Mouse (Mus musculus): Measurements from ENCODE around the gene Nhlh1. TPM values are rescaled to one million over a fixed set of nuclear protein-coding genes. Genes with fewer than 3 reads are reported as not detected.

The Nhlh1 gene
- total RNA-seq (2014; fragmentation: Nextera tagmentation) (not detected in 2 replicates), total RNA-seq (2017) (not detected in 2 replicates), polyA plus RNA-seq (2012) (0.02 TPM in 1 of 2 replicates, not detected in the other)

GRCm38 (mm10) chr1:172057491-172057921 lies at the start of gene Nhlh1:
TSS of gene Nhlh1 (minus strand) at chr1:172057573.
- ATAC-seq (ENCODE audit: extremely low read depth, insufficient number of reproducible peaks, low FRiP score, poor library complexity, severe bottlenecking) (no peak), DNase-seq (ENCODE audit: low spot score) (no peak)
- Histone ChIP-seq H3K36me3 (replicated peaks) (no peaks in the 10 kb centered on the region), H3K9me3 (replicated peaks) (no peaks in the 10 kb centered on the region), H3K4me3 (ENCODE audit: low read depth, low read length) (no peak within 1 kb of the TSS), H3K27me3 (ENCODE audit: insufficient read depth, low read length) (peaks cover 31% of the 10 kb centered on the region), H3K4me1 (ENCODE audit: insufficient read depth, low read depth, low read length) (peaks cover 5% of the 10 kb centered on the region)
- no peak for TF ChIP-seq TAL1 (conservative IDR thresholded peaks at IDR 0.05; ENCODE audit: low read depth, low read length)
- no peak for TF ChIP-seq CTCF (IDR thresholded peaks at IDR 0.05; ENCODE audit: low read depth, low read length)
- TF ChIP-seq GATA1 (IDR thresholded peaks at IDR 0.05; ENCODE audit: borderline replicate concordance, low read length) = no peak
- TF ChIP-seq GATA2 (IDR thresholded peaks at IDR 0.05; ENCODE audit: borderline replicate concordance, low read depth, low read length) = no peak

- no peak for DNase-seq (ENCODE audit: low spot score)
- TF ChIP-seq TAL1 (conservative IDR thresholded peaks at IDR 0.05; ENCODE audit: low read depth, low read length) (no peak), POLR2AphosphoS5 (IDR thresholded peaks at IDR 0.05; ENCODE audit: insufficient replicate concordance, low read depth, low read length) (no peak), CTCF (IDR thresholded peaks at IDR 0.05; ENCODE audit: low read depth, low read length) (no peak), GATA2 (IDR thresholded peaks at IDR 0.05; ENCODE audit: borderline replicate concordance, low read depth, low read length) (no peak), GATA1 (IDR thresholded peaks at IDR 0.05; ENCODE audit: borderline replicate concordance, low read length) (no peak)
- peaks cover 94% of the 10 kb centered on the region for H3K36me3 ChIP-seq (replicated peaks)
Observed at GRCm38 (mm10) chr1:172105101-172105500, 47.7 kb upstream of the Nhlh1 start.

DNA sequence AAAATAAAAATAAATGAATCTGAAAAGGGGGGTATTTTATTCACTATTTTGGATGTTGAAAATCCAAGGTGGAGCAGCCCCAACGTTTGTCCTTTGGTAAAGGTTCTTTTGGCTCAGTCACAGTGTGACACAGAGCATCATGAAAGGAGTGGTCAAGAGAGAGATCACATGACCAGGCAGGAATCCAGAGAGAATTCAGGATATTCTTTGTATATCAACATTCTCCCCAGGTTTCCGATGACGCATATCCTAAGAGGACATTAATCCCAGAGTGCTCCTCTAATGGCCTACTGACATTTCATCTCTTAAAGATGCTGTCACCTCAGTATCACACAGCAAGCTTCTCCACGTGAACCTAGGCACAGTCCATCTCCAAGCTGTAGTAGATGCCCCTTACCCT lies 46.2 kb upstream of the Nhlh1 start:
- no peak for ATAC-seq (ENCODE audit: extremely low read depth, insufficient number of reproducible peaks, low FRiP score, poor library complexity, severe bottlenecking)
- TF ChIP-seq POLR2AphosphoS5 (IDR thresholded peaks at IDR 0.05; ENCODE audit: insufficient replicate concordance, low read depth, low read length) (no peak), GATA2 (IDR thresholded peaks at IDR 0.05; ENCODE audit: borderline replicate concordance, low read depth, low read length) (no peak), TAL1 (conservative IDR thresholded peaks at IDR 0.05; ENCODE audit: low read depth, low read length) (no peak), GATA1 (IDR thresholded peaks at IDR 0.05; ENCODE audit: borderline replicate concordance, low read length) (no peak), CTCF (IDR thresholded peaks at IDR 0.05; ENCODE audit: low read depth, low read length) (no peak)
- Histone ChIP-seq H3K4me3 (ENCODE audit: low read depth, low read length) (no peak overlapping the region), H3K36me3 (replicated peaks) (peaks cover 89% of the 10 kb centered on the region), H3K9me3 (replicated peaks) (no peaks in the 10 kb centered on the region), H3K4me1 (ENCODE audit: insufficient read depth, low read depth, low read length) (no peaks in the 10 kb centered on the region), H3K27me3 (ENCODE audit: insufficient read depth, low read length) (no peaks in the 10 kb centered on the region)
- DNase-seq (ENCODE audit: low spot score) = no peak

More at GRCm38 (mm10) chr1:172105101-172105500, 47.7 kb upstream of the Nhlh1 start:
- no peak overlapping the region for H3K4me3 ChIP-seq (ENCODE audit: low read depth, low read length)
- no peaks in the 10 kb centered on the region for H3K27me3 ChIP-seq (ENCODE audit: insufficient read depth, low read length)
- no peaks in the 10 kb centered on the region for H3K9me3 ChIP-seq (replicated peaks)
- no peaks in the 10 kb centered on the region for H3K4me1 ChIP-seq (ENCODE audit: insufficient read depth, low read depth, low read length)
- ATAC-seq (ENCODE audit: extremely low read depth, insufficient number of reproducible peaks, low FRiP score, poor library complexity, severe bottlenecking) = no peak

DNA sequence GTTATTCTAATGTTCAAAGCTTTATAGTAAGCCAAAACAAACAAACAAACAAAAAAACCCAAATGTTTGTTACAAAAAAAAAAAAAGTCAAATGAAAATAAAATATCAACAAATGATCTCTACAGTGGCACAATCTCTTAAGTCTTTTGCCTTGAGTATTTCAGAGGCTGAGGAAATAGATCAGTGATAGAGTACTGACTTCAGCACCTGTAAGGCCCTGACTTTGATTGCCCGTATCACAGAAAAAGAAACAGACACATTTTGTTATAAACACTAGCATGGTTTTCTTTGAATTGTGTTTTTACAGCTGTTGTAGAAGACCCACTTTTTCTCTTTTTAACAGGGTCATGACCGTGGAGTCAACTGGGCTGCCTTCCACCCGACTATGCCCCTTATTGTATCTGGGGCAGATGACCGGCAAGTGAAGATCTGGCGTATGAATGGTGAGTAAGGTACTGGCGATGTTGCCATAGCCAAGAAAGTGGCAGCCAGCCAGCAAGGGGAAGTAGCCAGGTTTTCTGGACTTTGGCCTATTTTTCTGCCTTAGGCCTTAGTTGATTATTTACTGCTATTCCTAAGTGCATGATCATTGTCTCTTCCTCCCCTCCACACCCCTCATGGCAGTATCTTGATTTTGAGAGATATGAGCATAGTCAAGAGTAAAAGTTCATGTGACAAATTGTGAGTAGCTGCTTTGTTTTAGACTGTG lies 42.1 kb upstream of the Nhlh1 start:
- 0 out of 2 replicates have a peak, but pooled peaks cover 3% of the 10 kb centered on the region for H3K4me1 ChIP-seq (ENCODE audit: insufficient read depth, low read depth, low read length)
- no peak for TF ChIP-seq GATA1 (IDR thresholded peaks at IDR 0.05; ENCODE audit: borderline replicate concordance, low read length)
- no peak for TF ChIP-seq CTCF (IDR thresholded peaks at IDR 0.05; ENCODE audit: low read depth, low read length)
- TF ChIP-seq POLR2AphosphoS5 (IDR thresholded peaks at IDR 0.05; ENCODE audit: insufficient replicate concordance, low read depth, low read length) = no peak
- TF ChIP-seq GATA2 (IDR thresholded peaks at IDR 0.05; ENCODE audit: borderline replicate concordance, low read depth, low read length) = no peak
- TF ChIP-seq TAL1 (conservative IDR thresholded peaks at IDR 0.05; ENCODE audit: low read depth, low read length) = no peak
- DNase-seq (ENCODE audit: low spot score) (no peak), ATAC-seq (ENCODE audit: extremely low read depth, insufficient number of reproducible peaks, low FRiP score, poor library complexity, severe bottlenecking) (no peak)
- no peaks in the 10 kb centered on the region for H3K27me3 ChIP-seq (ENCODE audit: insufficient read depth, low read length)
- H3K9me3 ChIP-seq (replicated peaks) = no peaks in the 10 kb centered on the region
- H3K4me3 ChIP-seq (ENCODE audit: low read depth, low read length) = no peak overlapping the region
- H3K36me3 ChIP-seq (replicated peaks) = peaks cover 82% of the 10 kb centered on the region

DNA sequence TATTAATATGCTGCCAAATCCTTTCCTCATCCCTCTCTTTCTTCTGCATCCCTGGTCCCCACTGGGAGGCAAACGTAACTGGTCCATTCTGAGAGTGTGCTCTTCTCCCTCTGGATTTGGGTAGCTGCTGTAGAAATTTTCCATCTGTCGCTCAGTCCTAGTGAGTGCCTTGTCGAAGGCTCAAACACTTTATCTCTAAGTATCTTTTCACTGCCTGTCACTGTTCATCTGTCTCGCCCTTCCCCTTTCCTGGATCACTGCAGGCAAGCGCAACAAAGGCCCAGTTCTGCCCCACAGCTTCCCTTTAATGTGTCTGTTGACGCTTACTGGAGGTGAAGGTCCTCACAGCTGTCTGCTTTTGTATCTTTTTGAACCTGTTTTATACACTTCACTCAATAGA lies 37.8 kb upstream of the Nhlh1 start:
- no peak for DNase-seq (ENCODE audit: low spot score)
- H3K36me3 ChIP-seq (replicated peaks) = peaks cover 82% of the 10 kb centered on the region
- no peak for TF ChIP-seq CTCF (IDR thresholded peaks at IDR 0.05; ENCODE audit: low read depth, low read length)
- no peak for TF ChIP-seq POLR2AphosphoS5 (IDR thresholded peaks at IDR 0.05; ENCODE audit: insufficient replicate concordance, low read depth, low read length)
- TF ChIP-seq GATA1 (IDR thresholded peaks at IDR 0.05; ENCODE audit: borderline replicate concordance, low read length) = no peak
- TF ChIP-seq TAL1 (conservative IDR thresholded peaks at IDR 0.05; ENCODE audit: low read depth, low read length) = no peak
- no peak for TF ChIP-seq GATA2 (IDR thresholded peaks at IDR 0.05; ENCODE audit: borderline replicate concordance, low read depth, low read length)
- H3K27me3 ChIP-seq (ENCODE audit: insufficient read depth, low read length) = no peaks in the 10 kb centered on the region
- H3K4me1 ChIP-seq (ENCODE audit: insufficient read depth, low read depth, low read length) = 0 out of 2 replicates have a peak, but pooled peaks cover 3% of the 10 kb centered on the region
- ATAC-seq (ENCODE audit: extremely low read depth, insufficient number of reproducible peaks, low FRiP score, poor library complexity, severe bottlenecking) = no peak
- no peak overlapping the region for H3K4me3 ChIP-seq (ENCODE audit: low read depth, low read length)
- no peaks in the 10 kb centered on the region for H3K9me3 ChIP-seq (replicated peaks)

GRCm38 (mm10) chr1:172094295-172094694 lies 36.9 kb upstream of the Nhlh1 start:
- H3K4me3 ChIP-seq (ENCODE audit: low read depth, low read length) = no peak overlapping the region
- no peak for ATAC-seq (ENCODE audit: extremely low read depth, insufficient number of reproducible peaks, low FRiP score, poor library complexity, severe bottlenecking)
- no peaks in the 10 kb centered on the region for H3K27me3 ChIP-seq (ENCODE audit: insufficient read depth, low read length)
- no peak for TF ChIP-seq GATA1 (IDR thresholded peaks at IDR 0.05; ENCODE audit: borderline replicate concordance, low read length)
- TF ChIP-seq TAL1 (conservative IDR thresholded peaks at IDR 0.05; ENCODE audit: low read depth, low read length) = no peak
- TF ChIP-seq POLR2AphosphoS5 (IDR thresholded peaks at IDR 0.05; ENCODE audit: insufficient replicate concordance, low read depth, low read length) = no peak
- TF ChIP-seq CTCF (IDR thresholded peaks at IDR 0.05; ENCODE audit: low read depth, low read length) = no peak
- no peak for TF ChIP-seq GATA2 (IDR thresholded peaks at IDR 0.05; ENCODE audit: borderline replicate concordance, low read depth, low read length)
- DNase-seq (ENCODE audit: low spot score) = no peak
- peaks cover 86% of the 10 kb centered on the region for H3K36me3 ChIP-seq (replicated peaks)
- 0 out of 2 replicates have a peak, but pooled peaks cover 3% of the 10 kb centered on the region for H3K4me1 ChIP-seq (ENCODE audit: insufficient read depth, low read depth, low read length)
- H3K9me3 ChIP-seq (replicated peaks) = no peaks in the 10 kb centered on the region

All from G1E (cell line).